Mouse (Mus musculus): ENCODE measurements around the gene Aox3. TPM values are rescaled to one million over a fixed set of nuclear protein-coding genes. Genes with fewer than 3 reads are reported as not detected.

Aox3 gene
- polyA plus RNA-seq, 1 experiment from 2014 or later: 0.10 TPM

DNA sequence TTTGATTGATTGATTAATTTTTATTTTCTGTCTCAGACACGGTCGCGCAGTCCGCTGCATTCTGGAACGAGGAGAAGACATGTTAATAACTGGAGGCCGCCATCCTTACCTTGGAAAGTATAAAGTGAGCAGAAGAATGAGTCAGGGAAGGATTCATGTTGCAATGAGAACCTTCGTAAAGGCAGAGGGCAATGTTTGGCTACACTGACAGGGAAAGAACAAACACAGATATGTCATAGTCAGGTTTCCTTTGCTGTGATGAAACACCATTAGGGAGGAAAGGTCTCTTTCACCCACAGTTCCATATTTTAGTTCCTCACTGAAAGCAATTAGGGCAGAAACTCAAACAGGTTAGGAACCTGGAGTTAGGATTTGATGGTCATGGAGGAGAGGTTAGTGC lies 34.5 kb upstream of the Aox3 start:
- POLR2A ChIA-PET: no interaction called here
- ATAC-seq: no peak

DNA sequence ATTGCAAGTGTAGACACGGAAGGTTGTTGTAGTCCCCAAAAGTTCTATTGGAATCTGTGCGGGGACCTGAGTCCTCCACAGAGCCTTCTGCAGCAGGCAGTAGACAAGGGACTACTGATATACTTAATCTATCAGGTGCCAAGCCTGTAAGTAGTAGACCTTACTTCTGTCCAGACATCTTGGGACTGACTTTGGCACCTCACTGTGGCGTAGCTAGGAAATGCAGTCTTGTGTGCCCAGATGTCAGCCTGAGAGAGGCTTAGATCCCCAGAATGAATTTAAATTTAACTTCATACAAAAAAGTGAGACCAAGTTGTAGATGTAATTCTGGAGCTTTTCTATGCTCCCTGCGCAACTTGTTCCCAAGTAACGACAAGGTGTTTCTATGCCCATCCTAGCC lies 33.2 kb upstream of the Aox3 start:
- no peak for DNase-seq (ENCODE audit: low read depth, low spot score)
- no peak for ATAC-seq
- TF ChIP-seq CTCF (IDR thresholded peaks at IDR 0.05): peak; percentile 59
- ChIA-PET POLR2A (interaction anchor here (0.6 kb wide), 1 partner anchor 66 kb away, joined by 3 read pairs; no protein-coding TSS in a partner anchor), CTCF (interaction anchor here (1.6 kb wide), 1 partner anchor 10 kb away, joined by 5 read pairs; no protein-coding TSS in a partner anchor)
- no peaks in the 10 kb centered on the region for H3K27me3 ChIP-seq
- in situ Hi-C loops (cut with MboI; ENCODE audit: low pct_unique_long_range_greater_than_20kb): no loop called here

More for the DNA sequence above, 34.5 kb upstream of the Aox3 start:
- TF ChIP-seq CTCF (IDR thresholded peaks at IDR 0.05): no peak
- no peak for DNase-seq (ENCODE audit: low read depth, low spot score)
- in situ Hi-C loops (cut with MboI; ENCODE audit: low pct_unique_long_range_greater_than_20kb): no loop called here
- H3K27me3 ChIP-seq: no peaks in the 10 kb centered on the region
- CTCF ChIA-PET: no interaction called here

DNA sequence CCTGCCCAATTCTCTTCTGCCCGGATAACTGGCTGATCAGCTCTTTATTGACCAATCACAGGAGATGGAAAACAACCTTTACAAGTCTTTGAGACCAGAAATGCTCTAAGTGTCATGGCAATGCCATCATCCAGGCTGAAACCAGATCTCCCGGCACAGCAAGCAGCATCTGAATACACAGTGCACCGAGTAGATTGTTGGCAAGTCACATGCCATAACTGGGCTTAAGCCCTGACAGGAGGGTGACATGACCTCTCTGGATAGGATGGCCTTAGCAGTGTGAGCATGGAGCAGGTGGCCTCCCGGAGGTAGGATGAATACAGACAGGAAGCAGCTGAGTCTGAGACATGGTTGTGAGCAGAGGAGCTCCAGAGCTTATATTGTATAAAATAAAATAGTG lies 32.5 kb upstream of the Aox3 start:
- DNase-seq (ENCODE audit: low read depth, low spot score) (no peak), ATAC-seq (no peak)
- TF ChIP-seq CTCF (IDR thresholded peaks at IDR 0.05): no peak
- no peaks in the 10 kb centered on the region for H3K27me3 ChIP-seq
- ChIA-PET CTCF (interaction anchor here (1.2 to 1.6 kb wide), 2 partner anchors 11 to 24 kb away, joined by 3 to 5 read pairs; no protein-coding TSS in a partner anchor), POLR2A (interaction anchor here (0.6 kb wide), 1 partner anchor 14 kb away, joined by 3 read pairs; no protein-coding TSS in a partner anchor)
- in situ Hi-C loops (cut with MboI; ENCODE audit: low pct_unique_long_range_greater_than_20kb): no loop called here

DNA sequence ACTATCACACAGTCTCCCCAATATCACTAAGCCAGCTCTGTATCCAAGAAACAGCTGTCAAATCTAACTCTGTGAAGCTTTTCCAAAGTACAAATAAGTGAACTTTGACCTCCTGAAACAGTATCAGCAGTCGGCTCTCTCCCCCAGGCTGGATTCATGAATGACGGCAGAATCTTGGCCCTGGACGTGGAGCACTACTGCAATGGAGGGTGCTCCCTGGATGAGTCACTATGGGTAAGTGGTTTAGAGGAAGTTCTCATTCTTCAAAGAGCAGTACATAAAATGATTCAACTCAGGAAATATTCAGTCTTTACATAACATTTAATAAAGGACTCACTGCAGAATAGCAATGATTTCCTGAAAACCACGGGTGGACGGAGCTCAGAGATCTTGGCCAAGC lies 31.6 kb upstream of the Aox3 start:
- ATAC-seq: no peak
- POLR2A ChIA-PET: no interaction called here
- in situ Hi-C loops (cut with MboI; ENCODE audit: low pct_unique_long_range_greater_than_20kb): no loop called here

DNA sequence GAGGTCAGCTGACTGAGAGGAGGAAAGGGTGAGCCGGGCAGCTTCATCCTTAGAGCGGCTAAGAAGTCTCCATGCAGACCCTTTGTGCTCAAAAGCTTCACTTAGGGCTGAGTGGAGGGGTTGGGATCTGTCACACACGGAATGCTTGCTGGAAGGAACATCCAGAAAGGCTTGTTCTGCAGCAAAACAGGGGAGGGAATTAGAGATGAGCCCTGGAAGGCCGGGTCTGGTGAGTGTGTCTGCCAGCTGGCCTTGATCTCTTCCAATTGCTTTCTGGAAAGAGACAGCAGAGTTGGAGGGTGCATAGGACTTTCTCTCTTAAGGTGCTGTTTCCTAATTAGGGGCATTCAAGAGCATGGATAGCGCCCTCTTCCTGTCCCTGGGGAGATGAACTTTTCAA lies 23.6 kb upstream of the Aox3 start:
- ChIA-PET POLR2A (no interaction called here), CTCF (no interaction called here)
- DNase-seq (ENCODE audit: low read depth, low spot score) (no peak), ATAC-seq (no peak)
- in situ Hi-C loops (cut with MboI; ENCODE audit: low pct_unique_long_range_greater_than_20kb): no loop called here
- H3K27me3 ChIP-seq: no peaks in the 10 kb centered on the region
- TF ChIP-seq CTCF (IDR thresholded peaks at IDR 0.05): no peak

More for the DNA sequence above, 31.6 kb upstream of the Aox3 start:
- CTCF ChIA-PET: interaction anchor here (1.2 to 1.6 kb wide), 2 partner anchors 12 to 25 kb away, joined by 3 to 5 read pairs; no protein-coding TSS in a partner anchor
- no peak for TF ChIP-seq CTCF (IDR thresholded peaks at IDR 0.05)
- H3K27me3 ChIP-seq: no peaks in the 10 kb centered on the region
- no peak for DNase-seq (ENCODE audit: low read depth, low spot score)

DNA sequence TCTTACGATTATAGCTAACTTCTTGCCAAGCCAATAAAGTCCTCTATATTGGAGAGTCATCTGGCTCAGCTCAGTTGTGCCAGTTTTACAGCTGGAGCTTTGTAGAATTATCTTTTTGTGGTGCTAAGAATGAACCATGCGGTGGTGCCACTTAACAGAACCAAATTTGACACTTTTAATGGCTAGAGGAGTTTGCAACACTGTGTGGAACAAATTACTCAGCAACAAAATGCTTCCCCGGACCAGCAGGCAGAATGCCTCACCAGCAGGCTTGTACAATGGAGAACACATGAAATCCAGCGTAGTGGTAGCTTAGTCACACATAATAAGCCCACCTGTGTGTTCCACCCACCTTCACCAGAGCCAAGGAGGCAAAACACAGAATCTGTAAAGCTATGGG lies 22.7 kb upstream of the Aox3 start:
- in situ Hi-C loops (cut with MboI; ENCODE audit: low pct_unique_long_range_greater_than_20kb): no loop called here
- POLR2A ChIA-PET: no interaction called here
- no peaks in the 10 kb centered on the region for H3K27me3 ChIP-seq
- DNase-seq (ENCODE audit: low read depth, low spot score): no peak
- ATAC-seq: no peak
- CTCF ChIA-PET: interaction anchor here (0.9 kb wide), 1 partner anchor 58 kb away, joined by 3 read pairs; no protein-coding TSS in a partner anchor
- no peak for TF ChIP-seq CTCF (IDR thresholded peaks at IDR 0.05)

DNA sequence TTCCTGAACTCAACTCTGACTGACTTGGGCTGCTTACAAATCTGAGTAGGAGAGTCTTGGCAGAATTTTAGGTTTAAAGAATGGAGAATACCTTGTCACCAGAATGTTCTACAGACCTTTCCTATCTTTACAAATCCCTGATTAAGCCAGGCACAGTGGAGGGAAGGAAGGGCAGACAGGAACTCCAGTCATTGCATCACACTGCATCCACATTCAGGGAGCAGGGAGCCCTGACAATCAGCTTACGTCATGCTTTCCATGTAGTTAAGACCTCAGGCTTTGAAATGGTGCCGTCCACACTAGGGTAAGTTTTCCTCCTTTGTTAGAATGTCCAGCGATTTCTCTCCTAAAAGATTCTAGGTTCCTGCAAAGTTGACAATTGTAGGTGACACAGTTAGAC lies 21.7 kb upstream of the Aox3 start:
- POLR2A ChIA-PET: no interaction called here
- ATAC-seq: no peak

DNA sequence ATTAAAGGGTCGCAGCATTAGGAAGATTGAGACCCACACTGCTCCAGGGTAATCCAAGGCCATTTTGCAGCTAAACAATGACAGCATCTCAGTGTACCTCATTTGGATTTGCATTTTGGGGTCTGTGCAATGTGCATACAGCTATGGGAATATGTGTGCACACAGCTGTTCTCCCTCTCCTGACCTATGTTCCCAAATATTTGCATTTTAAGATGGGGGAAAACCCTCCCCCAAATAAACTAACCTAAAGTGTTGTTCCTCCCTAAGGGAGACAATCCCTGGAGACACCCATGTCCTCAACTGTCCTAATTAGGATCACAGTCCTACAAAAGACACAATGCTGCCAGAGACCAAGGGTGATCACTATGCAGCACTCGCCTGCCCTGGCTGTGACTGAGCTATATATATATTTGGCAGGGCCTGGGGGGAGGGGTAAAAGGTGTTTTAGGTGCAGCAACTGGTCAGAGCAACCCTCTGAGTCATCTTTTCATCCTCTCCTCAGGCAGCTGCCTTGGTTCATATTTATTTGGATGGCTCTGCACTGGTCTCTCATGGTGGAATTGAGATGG lies 20.9 kb upstream of the Aox3 start:
- ATAC-seq: no peak
- ChIA-PET CTCF (interaction anchor here (1.2 kb wide), 1 partner anchor 58 kb away, joined by 3 read pairs; no protein-coding TSS in a partner anchor), POLR2A (no interaction called here)
- no peak for DNase-seq (ENCODE audit: low read depth, low spot score)
- TF ChIP-seq CTCF (IDR thresholded peaks at IDR 0.05): no peak
- in situ Hi-C loops (cut with MboI; ENCODE audit: low pct_unique_long_range_greater_than_20kb): no loop called here
- H3K27me3 ChIP-seq: no peaks in the 10 kb centered on the region

More for the DNA sequence above, 21.7 kb upstream of the Aox3 start:
- no peak for TF ChIP-seq CTCF (IDR thresholded peaks at IDR 0.05)
- CTCF ChIA-PET: interaction anchor here (0.9 to 1.2 kb wide), 2 partner anchors 57 to 59 kb away, joined by 3 read pairs; no protein-coding TSS in a partner anchor
- in situ Hi-C loops (cut with MboI; ENCODE audit: low pct_unique_long_range_greater_than_20kb): no loop called here
- H3K27me3 ChIP-seq: no peaks in the 10 kb centered on the region
- DNase-seq (ENCODE audit: low read depth, low spot score): no peak

DNA sequence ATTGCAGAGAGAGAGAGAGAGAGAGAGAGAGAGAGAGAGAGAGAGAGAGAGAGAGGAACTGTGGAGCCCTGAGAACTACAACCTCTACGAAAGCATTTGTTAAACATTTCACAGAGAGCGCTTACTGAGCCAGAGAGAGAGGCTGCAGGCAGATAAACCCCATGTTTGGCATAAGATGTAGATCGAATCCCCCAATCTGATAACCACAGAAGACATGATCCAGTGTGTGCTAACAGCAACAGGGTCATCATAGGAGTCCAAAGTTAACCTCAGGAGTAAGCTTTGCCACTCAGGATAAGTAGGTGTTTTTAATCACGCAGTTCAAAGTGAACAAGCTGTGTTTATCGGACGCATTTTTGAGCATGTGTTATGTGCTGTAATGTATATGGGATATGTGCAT lies 15.6 kb upstream of the Aox3 start:
- no peak for DNase-seq (ENCODE audit: low read depth, low spot score)
- in situ Hi-C loops (cut with MboI; ENCODE audit: low pct_unique_long_range_greater_than_20kb): no loop called here

DNA sequence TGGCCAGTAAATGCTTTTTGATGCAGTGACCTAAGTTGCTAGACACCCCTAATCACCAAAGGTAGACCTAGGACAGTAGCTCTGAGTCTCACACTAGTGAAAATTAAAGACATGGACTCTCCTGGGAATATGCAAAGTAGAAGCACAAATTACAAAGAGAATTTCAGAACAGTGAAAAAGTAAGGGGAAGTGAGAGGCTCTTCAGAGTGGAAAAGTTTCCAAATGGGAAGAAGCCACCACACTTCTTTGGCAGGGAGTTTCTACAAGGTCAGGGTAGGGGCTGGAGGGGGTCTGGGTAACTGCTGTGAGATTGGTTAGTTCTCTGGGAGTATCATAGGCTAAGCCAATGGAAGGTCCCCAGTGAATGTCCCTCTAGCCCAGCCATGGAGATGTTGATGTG lies 13.8 kb upstream of the Aox3 start:
- no peaks in the 10 kb centered on the region for H3K27me3 ChIP-seq
- ChIA-PET CTCF (no interaction called here), POLR2A (interaction anchor here (0.6 kb wide), 1 partner anchor 138 kb away, joined by 4 read pairs; no protein-coding TSS in a partner anchor)
- ATAC-seq (no peak), DNase-seq (ENCODE audit: low read depth, low spot score) (no peak)
- in situ Hi-C loops (cut with MboI; ENCODE audit: low pct_unique_long_range_greater_than_20kb): no loop called here
- no peak for TF ChIP-seq CTCF (IDR thresholded peaks at IDR 0.05)

More for the DNA sequence above, 15.6 kb upstream of the Aox3 start:
- no peaks in the 10 kb centered on the region for H3K27me3 ChIP-seq
- TF ChIP-seq CTCF (IDR thresholded peaks at IDR 0.05): no peak
- ChIA-PET POLR2A (no interaction called here), CTCF (interaction anchor here (1.0 kb wide), 1 partner anchor 44 kb away, joined by 3 read pairs; no protein-coding TSS in a partner anchor)
- no peak for ATAC-seq

DNA sequence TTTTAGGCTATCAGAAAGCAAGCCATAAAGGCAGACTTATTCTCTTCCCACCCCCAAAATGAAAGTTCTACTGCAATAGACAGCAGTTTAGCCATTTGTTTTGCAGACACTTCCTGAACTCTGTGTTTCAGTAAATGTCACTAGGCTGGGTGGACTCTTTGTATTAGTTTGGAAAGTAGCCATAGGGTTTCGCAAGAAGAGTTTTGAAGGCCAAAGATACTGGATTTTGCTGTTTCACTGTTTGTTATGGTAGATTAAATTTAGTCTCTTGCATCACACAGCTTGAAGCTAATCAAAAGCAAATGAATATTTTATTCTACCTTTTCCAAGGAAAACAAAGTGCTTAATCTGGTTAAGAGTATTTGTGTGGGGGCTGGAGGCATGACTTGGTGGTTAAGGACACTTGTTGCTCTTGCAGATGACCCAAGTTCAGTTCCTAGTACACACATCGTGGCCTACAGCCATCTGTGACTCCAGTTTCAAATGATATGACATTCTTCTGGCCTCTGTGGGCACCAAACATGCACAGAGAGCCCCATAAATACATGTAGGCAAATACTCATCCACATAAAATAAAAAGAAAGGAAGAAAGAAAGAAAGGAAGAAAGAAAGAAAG lies 11.3 kb upstream of the Aox3 start:
- no peaks in the 10 kb centered on the region for H3K27me3 ChIP-seq
- DNase-seq (ENCODE audit: low read depth, low spot score) (peak; percentile 42), ATAC-seq (no peak)
- in situ Hi-C loops (cut with MboI; ENCODE audit: low pct_unique_long_range_greater_than_20kb): no loop called here
- TF ChIP-seq CTCF (IDR thresholded peaks at IDR 0.05): no peak
- POLR2A ChIA-PET: interaction anchor here (1.4 kb wide), 1 partner anchor 18 kb away, joined by 3 read pairs; no protein-coding TSS in a partner anchor
- CTCF ChIA-PET: interaction anchor here (1.1 to 1.4 kb wide), 4 partner anchors 11 to 203 kb away, joined by 3 to 5 read pairs (median 4); partner anchors contain the start of gene Aox3
